Mouse (Mus musculus): ENCODE measurements around the gene Tm4sf5. TPM values are rescaled to one million over a fixed set of nuclear protein-coding genes. Genes with fewer than 3 reads are reported as not detected.
"Not testable (repeated sequence)": the region's sequence is repeated elsewhere in the genome, so short reads cannot be mapped to it uniquely, and the experiment has no call there.

Tm4sf5 gene
- polyA plus RNA-seq, 1 experiment from 2014 or later, result 6.2 TPM

DNA sequence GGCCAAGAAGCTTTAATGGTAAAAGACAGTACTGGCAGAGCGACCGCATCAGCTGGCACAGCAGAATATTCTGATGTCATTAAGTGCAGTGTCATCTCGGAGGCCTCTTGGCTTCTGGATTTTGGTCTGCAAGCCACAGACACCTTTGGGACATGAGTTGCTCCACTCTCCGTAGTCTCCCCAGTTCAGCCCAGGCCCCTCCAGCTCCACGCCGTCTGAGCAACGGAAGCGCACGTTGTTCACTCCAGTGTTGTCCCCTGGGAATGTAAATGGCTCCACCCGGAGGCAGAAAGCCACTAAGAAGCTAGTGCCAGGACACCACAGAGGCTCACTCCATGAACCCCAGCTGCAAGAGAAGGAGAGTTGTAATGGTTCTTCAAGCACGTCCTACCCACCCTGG, 8.5 kb downstream of the Tm4sf5 start:
- H3K4me3 ChIP-seq, result no peak overlapping the region
- DNase-seq (ENCODE audit: low spot score), result no peak

DNA sequence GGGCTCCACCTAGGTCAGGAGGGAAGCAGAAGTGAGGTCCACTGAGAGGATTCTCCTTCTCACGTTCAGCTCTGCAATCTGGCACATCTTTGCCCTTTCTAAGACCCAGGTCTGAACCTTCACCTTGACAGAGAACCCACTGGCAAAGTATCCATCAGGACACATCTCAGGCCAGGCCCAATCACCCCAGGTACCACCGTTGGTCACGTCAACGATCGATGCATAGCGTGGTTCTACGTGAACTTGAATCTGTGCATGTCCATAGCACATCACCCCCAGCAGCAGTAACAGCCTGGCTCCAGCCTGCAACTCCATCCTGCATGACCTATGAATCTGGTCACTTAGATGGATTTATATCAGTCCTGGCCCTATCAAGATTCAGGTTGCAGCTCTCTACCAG, 9.2 kb downstream of the Tm4sf5 start, which contains the start of gene Vmo1:
TSS of gene Vmo1 (minus strand) at position 329 of the 400 bp plus-strand sequence.
- H3K9me3 ChIP-seq, result no peaks in the 10 kb centered on the region
- no peak for DNase-seq (ENCODE audit: low spot score)
- WGBS, result 88% methylated on average over 7 of the region's 7 CpGs
- H3K4me3 ChIP-seq, result no peak within 1 kb of the TSS
- peaks cover 8% of the 10 kb centered on the region for H3K4me1 ChIP-seq
- H3K36me3 ChIP-seq, result no peaks in the 10 kb centered on the region
- H3K27me3 ChIP-seq (ENCODE audit: insufficient read depth, poor library complexity, severe bottlenecking), result peaks cover 22% of the 10 kb centered on the region
- H3K27ac ChIP-seq, result no peak within 1 kb of the TSS

More for the DNA sequence above, 8.5 kb downstream of the Tm4sf5 start:
- no peak overlapping the region for H3K27ac ChIP-seq
- peaks cover 8% of the 10 kb centered on the region for H3K4me1 ChIP-seq
- H3K36me3 ChIP-seq, result no peaks in the 10 kb centered on the region
- no peaks in the 10 kb centered on the region for H3K9me3 ChIP-seq
- 60% methylated on average over 11 of the region's 11 CpGs for WGBS
- peaks cover 18% of the 10 kb centered on the region for H3K27me3 ChIP-seq (ENCODE audit: insufficient read depth, poor library complexity, severe bottlenecking)

DNA sequence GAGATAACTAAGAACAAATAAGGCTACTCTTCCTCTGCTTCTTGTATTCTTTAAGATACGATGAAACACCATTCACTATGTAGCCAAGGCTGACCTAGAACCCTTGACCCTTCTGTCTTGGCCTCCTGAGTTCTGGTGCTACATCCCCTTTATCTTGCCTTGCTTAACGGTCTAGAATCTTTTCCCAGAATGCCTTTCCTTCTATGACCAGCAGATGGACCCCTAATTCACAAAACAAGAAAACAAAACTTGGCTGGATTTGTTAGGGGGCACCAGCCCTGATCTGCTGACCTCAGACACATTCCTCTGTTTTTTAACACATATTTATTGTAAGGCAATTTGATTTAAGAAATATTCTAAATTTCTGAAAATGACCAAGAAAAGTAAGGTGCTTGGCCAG, 11.3 kb downstream of the Tm4sf5 start:
- Histone ChIP-seq H3K4me1 (peaks cover 17% of the 10 kb centered on the region), H3K27ac (no peak overlapping the region), H3K36me3 (no peaks in the 10 kb centered on the region), H3K9me3 (no peaks in the 10 kb centered on the region), H3K27me3 (ENCODE audit: insufficient read depth, poor library complexity, severe bottlenecking) (peaks cover 22% of the 10 kb centered on the region; the same call in 1 of the 2 replicates), H3K4me3 (no peak overlapping the region)
- 30% methylated on average over 2 of the region's 2 CpGs for WGBS
- DNase-seq (ENCODE audit: low spot score), result no peak

DNA sequence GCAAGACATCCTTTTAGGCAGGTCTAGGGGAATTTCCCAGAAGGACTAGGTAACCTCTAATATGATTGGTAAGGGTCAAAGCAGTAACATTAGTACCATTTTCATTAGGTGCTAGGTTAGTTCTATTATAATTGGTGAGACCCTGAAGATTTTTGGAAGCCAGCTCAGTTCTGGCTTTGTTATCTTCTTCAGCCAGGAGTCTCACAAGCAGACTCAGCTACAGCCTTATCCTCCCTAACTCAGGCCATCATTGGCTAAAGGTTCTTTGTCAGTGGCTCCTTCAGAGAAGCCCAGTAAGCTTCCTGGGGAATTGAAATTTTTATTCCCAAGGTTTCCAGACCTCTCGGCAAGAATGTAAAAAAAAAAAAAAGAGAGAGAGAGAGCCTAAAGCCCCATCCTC, 13.4 kb downstream of the Tm4sf5 start:
- peaks cover 17% of the 10 kb centered on the region; the same call in 1 of the 2 replicates for H3K27me3 ChIP-seq (ENCODE audit: insufficient read depth, poor library complexity, severe bottlenecking)
- no peaks in the 10 kb centered on the region for H3K36me3 ChIP-seq
- DNase-seq (ENCODE audit: low spot score), result no peak
- H3K9me3 ChIP-seq, result no peaks in the 10 kb centered on the region
- no peak overlapping the region for H3K4me3 ChIP-seq
- peaks cover 17% of the 10 kb centered on the region for H3K4me1 ChIP-seq
- WGBS, result 58% methylated on average over 1 of the region's 1 CpGs
- no peak overlapping the region for H3K27ac ChIP-seq

DNA sequence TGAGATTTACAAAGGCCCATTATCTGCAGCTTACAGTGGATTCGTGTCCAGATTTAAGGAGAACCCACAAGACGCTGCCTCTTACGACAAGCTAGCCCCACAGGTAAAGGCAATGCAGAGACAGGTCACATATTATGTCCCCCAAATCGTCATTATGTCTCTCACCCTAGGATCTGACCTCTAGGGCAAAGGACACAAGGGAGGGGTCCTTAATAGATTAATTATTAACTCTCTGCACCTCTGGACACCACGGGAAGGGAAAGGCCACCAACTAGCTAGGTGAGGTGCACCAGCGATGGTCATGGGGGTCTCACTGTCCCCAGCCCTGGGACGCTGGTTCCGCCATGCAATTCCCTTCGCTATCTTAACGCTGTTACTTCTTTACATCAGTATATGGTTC, 13.9 kb downstream of the Tm4sf5 start, which contains the start of gene Gltpd2:
TSS of gene Gltpd2 (plus strand) at position 274 of the 400 bp plus-strand sequence.
- no peak for DNase-seq (ENCODE audit: low spot score)
- Histone ChIP-seq H3K4me1 (peaks cover 14% of the 10 kb centered on the region), H3K9me3 (no peaks in the 10 kb centered on the region), H3K27ac (peak within 1 kb of the TSS; percentile 86), H3K4me3 (peak within 1 kb of the TSS; percentile 53), H3K36me3 (no peaks in the 10 kb centered on the region), H3K27me3 (ENCODE audit: insufficient read depth, poor library complexity, severe bottlenecking) (peaks cover 13% of the 10 kb centered on the region; the same call in 1 of the 2 replicates)
- 78% methylated on average over 10 of the region's 10 CpGs for WGBS

DNA sequence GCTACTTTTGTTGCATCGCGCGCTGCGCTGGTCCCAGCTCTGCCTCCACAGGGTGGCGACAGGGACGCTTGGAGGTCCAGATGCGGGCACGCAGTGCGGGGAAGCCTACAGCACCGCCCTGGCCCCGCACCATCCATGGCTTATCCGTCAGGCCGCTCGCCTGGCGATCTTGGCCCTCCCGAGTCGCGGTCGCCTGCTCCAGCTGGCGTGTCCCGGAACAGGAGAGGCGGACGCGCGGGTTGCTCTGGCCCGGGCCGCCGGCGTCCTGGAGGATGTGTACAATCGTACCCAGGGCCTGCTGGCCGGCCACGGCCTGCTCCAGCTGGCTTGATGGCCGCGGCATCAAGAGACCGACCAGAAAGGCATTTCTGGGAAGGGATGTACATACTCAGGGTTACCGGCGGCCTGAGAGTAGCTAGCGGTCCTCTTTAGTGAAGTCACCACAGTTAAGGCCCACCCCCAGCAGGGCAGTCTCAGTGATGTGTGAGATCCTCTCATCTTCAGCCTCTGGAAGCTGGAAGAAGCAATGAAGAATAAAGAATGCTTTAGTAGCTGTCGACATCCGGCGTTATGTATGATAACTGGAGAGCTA, 15.2 kb downstream of the Tm4sf5 start:
- Histone ChIP-seq H3K27ac (peak overlapping the region; percentile 86), H3K36me3 (no peaks in the 10 kb centered on the region), H3K4me1 (peaks cover 14% of the 10 kb centered on the region), H3K9me3 (no peaks in the 10 kb centered on the region), H3K4me3 (peak overlapping the region; percentile 53), H3K27me3 (ENCODE audit: insufficient read depth, poor library complexity, severe bottlenecking) (peaks cover 13% of the 10 kb centered on the region; the same call in 1 of the 2 replicates)
- no peak for DNase-seq (ENCODE audit: low spot score)
- WGBS, result 5% methylated on average over 41 of the region's 41 CpGs

DNA sequence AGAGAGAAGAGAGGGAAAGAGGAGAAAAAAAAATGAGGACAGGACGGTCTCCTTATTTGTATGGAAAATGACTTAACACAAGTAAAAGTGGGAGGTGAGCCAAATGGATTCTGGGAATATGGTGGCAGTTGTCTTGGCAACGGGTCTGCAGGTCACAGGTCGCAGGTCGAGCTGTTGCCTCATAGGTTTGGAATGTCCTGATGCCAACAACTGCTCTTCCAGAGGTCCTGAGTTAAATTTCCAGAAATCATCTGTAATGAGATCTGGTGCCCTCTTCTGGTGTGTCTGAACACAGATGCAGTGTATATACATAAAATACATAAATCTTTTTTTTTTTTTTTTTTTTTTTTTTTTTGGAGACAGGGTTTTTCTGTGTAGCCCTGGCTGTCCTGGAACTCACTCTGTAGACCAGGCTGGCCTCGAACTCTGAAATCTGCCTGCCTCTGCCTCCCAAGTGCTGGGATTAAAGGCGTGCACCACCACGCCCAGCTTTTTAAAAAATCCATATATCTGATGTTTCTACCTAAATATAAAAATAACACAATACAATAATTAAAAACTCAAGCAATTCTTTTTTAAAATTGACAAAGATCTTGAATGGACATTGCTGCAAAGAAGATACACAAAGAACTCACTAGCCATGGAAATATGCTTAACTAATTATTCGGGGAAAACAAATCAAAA, 18.4 kb downstream of the Tm4sf5 start:
- 85% methylated on average over 8 of the region's 8 CpGs for WGBS
- not testable (repeated sequence) for H3K27ac ChIP-seq; H3K9me3 ChIP-seq; DNase-seq (ENCODE audit: low spot score); H3K4me3 ChIP-seq
- H3K36me3 ChIP-seq, result peaks cover 25% of the 10 kb centered on the region
- peaks cover 13% of the 10 kb centered on the region; the same call in 1 of the 2 replicates for H3K27me3 ChIP-seq (ENCODE audit: insufficient read depth, poor library complexity, severe bottlenecking)
- H3K4me1 ChIP-seq, result peaks cover 24% of the 10 kb centered on the region

DNA sequence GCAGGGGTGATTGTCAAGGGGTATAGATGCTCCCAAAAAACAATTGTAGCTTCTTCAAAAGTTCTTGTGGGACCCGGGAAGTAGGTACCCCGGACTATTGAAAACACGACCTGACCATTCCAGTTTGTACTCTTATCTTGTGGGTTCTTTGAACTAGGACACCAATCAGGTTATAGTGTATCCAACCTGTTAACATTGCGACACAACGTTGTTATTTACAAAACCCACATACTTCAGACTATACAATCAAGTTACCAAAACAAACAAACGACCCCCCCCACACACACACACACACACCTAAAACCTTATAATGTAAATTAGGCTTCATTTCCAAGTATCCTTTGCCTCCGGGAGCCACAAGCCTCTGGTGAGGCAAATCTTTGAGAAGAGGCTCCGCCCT, 19.7 kb downstream of the Tm4sf5 start:
- H3K36me3 ChIP-seq, result peaks cover 27% of the 10 kb centered on the region
- H3K27ac ChIP-seq, result peak overlapping the region; percentile 69; the same call in 1 of the 2 replicates
- peak overlapping the region; percentile 89 for H3K4me3 ChIP-seq
- WGBS, result 6% methylated on average over 8 of the region's 8 CpGs
- no peaks in the 10 kb centered on the region for H3K9me3 ChIP-seq
- peaks cover 2% of the 10 kb centered on the region; the same call in 1 of the 2 replicates for H3K27me3 ChIP-seq (ENCODE audit: insufficient read depth, poor library complexity, severe bottlenecking)
- DNase-seq (ENCODE audit: low spot score), result no peak
- peaks cover 19% of the 10 kb centered on the region for H3K4me1 ChIP-seq

DNA sequence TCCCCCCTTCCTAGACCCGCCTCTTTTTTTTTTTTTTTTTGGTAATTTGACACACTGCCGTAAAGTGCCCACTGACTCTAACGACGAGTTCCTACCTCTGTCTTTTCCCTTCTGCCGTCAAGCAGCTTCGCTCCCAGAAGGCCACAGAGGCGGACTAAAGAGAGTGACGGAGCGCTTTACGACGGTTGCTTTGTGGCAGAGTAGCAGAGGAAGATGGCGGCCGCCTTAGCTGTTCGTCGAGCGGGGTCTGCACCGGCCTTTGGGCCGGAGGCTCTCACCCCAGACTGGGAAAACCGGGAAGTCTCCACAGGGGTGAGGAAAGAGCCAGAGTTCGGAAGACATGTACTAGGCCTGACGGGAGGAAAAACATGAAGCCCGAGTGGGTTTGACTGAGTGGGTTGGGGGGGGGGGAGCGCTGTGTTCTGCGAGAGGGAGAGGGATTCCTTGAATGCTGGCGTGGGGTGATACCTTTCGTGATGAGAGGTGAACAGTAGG, 20.2 kb downstream of the Tm4sf5 start, which contains the start of gene Psmb6:
TSS of gene Psmb6 (plus strand) at position 184 of the 495 bp plus-strand sequence.
- 0% methylated on average over 25 of the region's 26 CpGs for WGBS
- peak; percentile 99 for DNase-seq (ENCODE audit: low spot score)
- peak within 1 kb of the TSS; percentile 89 for H3K4me3 ChIP-seq
- peaks cover 15% of the 10 kb centered on the region for H3K4me1 ChIP-seq
- H3K27ac ChIP-seq, result peak within 1 kb of the TSS; percentile 90
- peaks cover 27% of the 10 kb centered on the region for H3K36me3 ChIP-seq
- H3K27me3 ChIP-seq (ENCODE audit: insufficient read depth, poor library complexity, severe bottlenecking), result no peaks in the 10 kb centered on the region
- H3K9me3 ChIP-seq, result no peaks in the 10 kb centered on the region

DNA sequence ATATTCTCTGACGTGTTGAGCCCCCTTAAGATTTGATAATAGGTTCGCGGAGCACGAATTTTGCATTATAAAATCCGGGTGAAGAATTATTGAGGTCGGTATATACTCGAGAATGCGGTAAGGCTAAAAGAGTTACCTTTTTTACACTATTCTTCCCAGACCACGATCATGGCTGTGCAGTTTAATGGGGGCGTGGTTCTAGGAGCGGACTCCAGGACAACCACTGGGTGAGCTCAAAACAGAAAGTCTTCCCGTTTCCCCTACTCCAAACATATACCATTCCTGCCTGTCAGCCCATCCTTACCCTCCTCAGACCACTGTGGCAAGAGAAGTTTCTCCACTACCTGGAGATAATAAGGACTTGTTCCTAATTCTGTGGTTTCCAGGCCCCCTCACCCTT, 20.7 kb downstream of the Tm4sf5 start:
- no peaks in the 10 kb centered on the region for H3K27me3 ChIP-seq (ENCODE audit: insufficient read depth, poor library complexity, severe bottlenecking)
- H3K9me3 ChIP-seq, result no peaks in the 10 kb centered on the region
- peaks cover 27% of the 10 kb centered on the region for H3K36me3 ChIP-seq
- WGBS, result 3% methylated on average over 12 of the region's 12 CpGs
- no peak for DNase-seq (ENCODE audit: low spot score)
- peaks cover 10% of the 10 kb centered on the region for H3K4me1 ChIP-seq
- H3K27ac ChIP-seq, result peak overlapping the region; percentile 90
- peak overlapping the region; percentile 89 for H3K4me3 ChIP-seq

DNA sequence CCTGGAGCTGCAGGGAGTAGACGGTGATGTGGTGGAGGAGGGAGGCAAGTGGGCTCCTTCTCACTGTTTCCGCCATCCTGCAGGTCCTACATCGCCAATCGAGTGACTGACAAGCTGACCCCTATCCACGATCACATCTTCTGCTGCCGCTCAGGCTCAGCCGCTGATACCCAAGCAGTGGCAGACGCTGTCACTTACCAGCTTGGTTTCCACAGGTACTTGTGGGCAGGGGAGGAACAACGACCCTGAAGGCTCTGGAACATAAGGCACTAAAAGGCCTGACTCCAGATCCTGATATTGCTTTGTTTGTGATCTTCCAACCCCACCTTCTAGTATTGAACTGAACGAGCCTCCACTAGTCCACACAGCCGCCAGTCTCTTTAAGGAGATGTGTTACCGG, 21.2 kb downstream of the Tm4sf5 start:
- Histone ChIP-seq H3K36me3 (peaks cover 27% of the 10 kb centered on the region), H3K9me3 (no peaks in the 10 kb centered on the region), H3K27me3 (ENCODE audit: insufficient read depth, poor library complexity, severe bottlenecking) (no peaks in the 10 kb centered on the region), H3K27ac (peak overlapping the region; percentile 90; the same call in 1 of the 2 replicates), H3K4me1 (peaks cover 10% of the 10 kb centered on the region), H3K4me3 (peak overlapping the region; percentile 89)
- no peak for DNase-seq (ENCODE audit: low spot score)
- 88% methylated on average over 12 of the region's 12 CpGs for WGBS

DNA sequence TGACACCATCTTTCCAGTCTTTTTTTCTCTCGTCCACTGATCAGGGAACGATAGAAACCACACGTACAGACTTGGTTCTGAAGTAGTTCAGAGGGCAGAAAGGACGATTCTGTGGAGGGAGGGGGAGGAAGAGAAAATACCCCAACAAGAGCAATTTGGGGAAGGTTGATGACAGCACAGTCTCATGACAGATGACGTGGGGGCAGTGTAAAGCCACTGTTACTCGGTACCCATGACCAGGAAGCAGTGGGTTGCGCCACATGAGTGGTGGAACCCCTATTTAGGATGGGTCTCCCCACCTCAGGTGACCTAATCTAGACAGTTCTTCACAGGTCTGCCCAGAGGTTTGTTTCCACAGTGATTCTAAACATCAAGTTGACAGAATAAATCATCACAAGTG, 23.6 kb downstream of the Tm4sf5 start:
- 84% methylated on average over 7 of the region's 7 CpGs for WGBS
- H3K4me3 ChIP-seq, result no peak overlapping the region
- no peak overlapping the region for H3K27ac ChIP-seq
- peaks cover 27% of the 10 kb centered on the region for H3K36me3 ChIP-seq
- H3K27me3 ChIP-seq (ENCODE audit: insufficient read depth, poor library complexity, severe bottlenecking), result no peaks in the 10 kb centered on the region
- H3K4me1 ChIP-seq, result peaks cover 10% of the 10 kb centered on the region
- no peaks in the 10 kb centered on the region for H3K9me3 ChIP-seq
- no peak for DNase-seq (ENCODE audit: low spot score)

DNA sequence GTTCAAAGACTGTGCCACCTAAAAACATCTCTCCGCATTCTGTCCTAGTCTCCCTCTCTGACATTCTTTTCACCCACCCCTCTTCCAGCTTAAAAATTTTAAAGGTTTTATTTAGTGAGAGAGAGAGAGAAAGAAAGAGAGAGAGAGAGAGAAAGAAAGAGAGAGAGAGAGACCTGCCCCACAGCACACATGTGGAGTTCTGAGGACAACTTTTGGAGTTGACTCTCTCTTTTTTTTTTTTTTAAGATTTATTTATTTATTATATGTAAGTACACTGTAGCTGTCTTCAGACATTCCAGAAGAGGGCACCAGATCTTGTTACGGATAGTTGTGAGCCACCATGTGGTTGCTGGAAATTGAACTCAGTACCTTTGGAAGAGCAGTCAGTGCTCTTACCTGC, 26.0 kb downstream of the Tm4sf5 start:
- H3K36me3 ChIP-seq, result peaks cover 26% of the 10 kb centered on the region
- H3K27me3 ChIP-seq (ENCODE audit: insufficient read depth, poor library complexity, severe bottlenecking); H3K4me1 ChIP-seq; H3K27ac ChIP-seq; DNase-seq (ENCODE audit: low spot score); H3K9me3 ChIP-seq; H3K4me3 ChIP-seq: not testable (repeated sequence)
- WGBS, result 69% methylated on average over 2 of the region's 2 CpGs

All from heart, embryonic 10.5 days (tissue).